Mouse (Mus musculus) cerebellum, adult 11-12 months (tissue): Measurements from ENCODE around the gene Zkscan1.
"Not testable (repeated sequence)": the region's sequence is repeated elsewhere in the genome, so short reads cannot be mapped to it uniquely, and the experiment has no call there.

Experiments used
- DNase-seq: peaks from one replicate; pipeline ENCODE4 v3.0.0; 2022

Gene Zkscan1

GRCm38 (mm10) chr5:138084996-138085395 lies at the start of gene Zkscan1:
Zkscan1 (plus strand) TSS chr5:138085084.
- peak; percentile 84 for DNase-seq

- not testable (repeated sequence) for DNase-seq
Measured at GRCm38 (mm10) chr5:138052894-138053293, 32.0 kb upstream of the Zkscan1 start, which contains the start of gene Smok3c. Smok3c (plus strand) TSS chr5:138053194.

GRCm38 (mm10) chr5:138073803-138074202 lies 11.1 kb upstream of the Zkscan1 start:
- no peak for DNase-seq

GRCm38 (mm10) chr5:138075684-138076083 lies 9.2 kb upstream of the Zkscan1 start:
- no peak for DNase-seq

- DNase-seq = no peak
Measured at GRCm38 (mm10) chr5:138076148-138076547, 8.7 kb upstream of the Zkscan1 start.

GRCm38 (mm10) chr5:138080456-138080855 lies 4.4 kb upstream of the Zkscan1 start:
- DNase-seq = no peak

GRCm38 (mm10) chr5:138081446-138081845 lies 3.4 kb upstream of the Zkscan1 start:
- no peak for DNase-seq

GRCm38 (mm10) chr5:138083318-138083900 lies 1.5 kb upstream of the Zkscan1 start:
- no peak for DNase-seq

- no peak for DNase-seq
Measured at GRCm38 (mm10) chr5:138083936-138084335, 948 bp upstream of the Zkscan1 start.

GRCm38 (mm10) chr5:138084507-138084906 lies 377 bp upstream of the Zkscan1 start:
- no peak for DNase-seq

- no peak for DNase-seq
Measured at GRCm38 (mm10) chr5:138085421-138085911, 582 bp downstream of the Zkscan1 start.

GRCm38 (mm10) chr5:138086842-138087241 lies 2.0 kb downstream of the Zkscan1 start:
- DNase-seq = no peak

GRCm38 (mm10) chr5:138088366-138088765 lies 3.5 kb downstream of the Zkscan1 start:
- DNase-seq = no peak

GRCm38 (mm10) chr5:138089108-138089551 lies 4.2 kb downstream of the Zkscan1 start:
- no peak for DNase-seq

GRCm38 (mm10) chr5:138090271-138090670 lies 5.4 kb downstream of the Zkscan1 start:
- DNase-seq = no peak

- DNase-seq = no peak
Measured at GRCm38 (mm10) chr5:138090737-138091136, 5.9 kb downstream of the Zkscan1 start.

GRCm38 (mm10) chr5:138092771-138093170 lies 7.9 kb downstream of the Zkscan1 start:
- DNase-seq = no peak

GRCm38 (mm10) chr5:138094474-138094873 lies 9.6 kb downstream of the Zkscan1 start:
- DNase-seq = no peak

- no peak for DNase-seq
Measured at GRCm38 (mm10) chr5:138104976-138105375, 20.1 kb downstream of the Zkscan1 start.

GRCm38 (mm10) chr5:138107130-138107529 lies 22.2 kb downstream of the Zkscan1 start:
- no peak for DNase-seq

- DNase-seq = not testable (repeated sequence)
Measured at GRCm38 (mm10) chr5:138109847-138110396, 25.0 kb downstream of the Zkscan1 start.

- DNase-seq = peak; percentile 85
Measured at GRCm38 (mm10) chr5:138116255-138117198, 31.6 kb downstream of the Zkscan1 start, which contains the start of gene Zscan21. Zscan21 (plus strand) TSS chr5:138116903.
